Mouse (Mus musculus) forebrain, embryonic 16.5 days (tissue): ENCODE data around the gene Sass6. TPM values are rescaled to one million over a fixed set of nuclear protein-coding genes. Genes with fewer than 3 reads are reported as not detected.

Experiments used
- ATAC-seq: fragments of 200-750 bp; cut with Nextera tagmentation; 2 replicates; pipeline ENCODE4 v1.8.0; 2017; ENCODE audit warnings: mild to moderate bottlenecking, moderate library complexity
- H3K27ac ChIP-seq: fragments of 300-500 bp; sonication (generic); 2 replicates; pipeline ENCODE4 v1.5.1; 2014; ENCODE audit warnings: low read length, control low read depth
- H3K27me3 ChIP-seq: fragments of 300-500 bp; sonication (generic); replicated peaks from 2 replicates; pipeline ENCODE4 v1.6.1; 2014; ENCODE audit warnings: low read length; ENCODE audit not compliant: control insufficient read depth, insufficient read depth
- H3K36me3 ChIP-seq: fragments of 300-500 bp; sonication (generic); 2 replicates; pipeline ENCODE4 v1.6.1; 2014; ENCODE audit not compliant: control insufficient read depth, insufficient read depth
- H3K4me1 ChIP-seq: fragments of 300-500 bp; sonication (generic); replicated peaks from 2 replicates; pipeline ENCODE4 v1.6.1; 2014; ENCODE audit warnings: low read length; ENCODE audit not compliant: control insufficient read depth, insufficient read depth
- H3K4me2 ChIP-seq: fragments of 300-500 bp; sonication (generic); 2 replicates; pipeline ENCODE4 v1.6.1; 2014; ENCODE audit warnings: mild to moderate bottlenecking, low read length, control low read depth
- H3K4me3 ChIP-seq: fragments of 300-500 bp; sonication (generic); replicated peaks from 2 replicates; pipeline ENCODE4 v1.5.1; 2014; ENCODE audit warnings: mild to moderate bottlenecking, low read length, control low read depth
- H3K9ac ChIP-seq: fragments of 300-500 bp; sonication (generic); replicated peaks from 2 replicates; pipeline ENCODE4 v1.6.1; 2014; ENCODE audit warnings: low read depth, low read length, control low read depth
- H3K9me3 ChIP-seq: fragments of 300-500 bp; sonication (generic); 2 replicates; pipeline ENCODE4 v1.6.1; 2016; ENCODE audit warnings: low read length; ENCODE audit not compliant: control insufficient read depth
- WGBS: fragments of 180-500 bp; shearing (Covaris S2); extraction: QIAGEN DNeasy Blood & Tissue Kit; methylation state at CpG from one replicate; pipeline ENCODE4 v1.1.7; 2014; 5-methylcytosine and 5-hydroxymethylcytosine counted together
- polyA plus RNA-seq: library from polyadenylated mRNA; unstranded; fragments of >200 nt; fragmentation: Nextera tagmentation; extraction: Ambion mirVana; gene quantifications from 2 replicates; pipeline ENCODE4 v1.2.1, GENCODE M21; 2015

Sass6 gene
- polyA plus RNA-seq, 1 experiment from 2014 or later, result 19.3 TPM

GRCm38 (mm10) chr3:116620636-116621370 is 26.0 kb downstream of the Sass6 start:
- WGBS, result 93% methylated on average over 7 of the region's 7 CpGs
- no peak for ATAC-seq
- H3K4me2 ChIP-seq, result no peak overlapping the region
- no peak overlapping the region for H3K9ac ChIP-seq
- no peaks in the 10 kb centered on the region for H3K9me3 ChIP-seq
- H3K27ac ChIP-seq, result no peak overlapping the region
- 0 out of 2 replicates have a peak, but pooled peaks cover 3% of the 10 kb centered on the region for H3K36me3 ChIP-seq
- H3K27me3 ChIP-seq, result no peaks in the 10 kb centered on the region
- H3K4me3 ChIP-seq, result no peak overlapping the region
- no peaks in the 10 kb centered on the region for H3K4me1 ChIP-seq

- Histone ChIP-seq H3K9me3 (no peaks in the 10 kb centered on the region), H3K36me3 (0 out of 2 replicates have a peak, but pooled peaks cover 3% of the 10 kb centered on the region), H3K4me3 (no peak overlapping the region), H3K27me3 (no peaks in the 10 kb centered on the region), H3K4me1 (no peaks in the 10 kb centered on the region), H3K27ac (no peak overlapping the region), H3K4me2 (no peak overlapping the region), H3K9ac (no peak overlapping the region)
- 93% methylated on average over 7 of the region's 7 CpGs for WGBS
- no peak for ATAC-seq
Measured at GRCm38 (mm10) chr3:116622641-116623040, 27.9 kb downstream of the Sass6 start.

- H3K36me3 ChIP-seq, result peaks cover 17% of the 10 kb centered on the region; the same call in 1 of the 2 replicates
- 0 out of 2 replicates have a peak overlapping the region, but pooled peaks have one; percentile 38 for H3K27ac ChIP-seq
- ATAC-seq, result peak; percentile 63; the same call in 1 of the 2 replicates
- 47% methylated on average over 1 of the region's 1 CpGs for WGBS
- no peaks in the 10 kb centered on the region for H3K27me3 ChIP-seq
- no peak overlapping the region for H3K9ac ChIP-seq
- no peaks in the 10 kb centered on the region for H3K4me1 ChIP-seq
- no peak overlapping the region for H3K4me3 ChIP-seq
- H3K4me2 ChIP-seq, result no peak overlapping the region
- H3K9me3 ChIP-seq, result no peaks in the 10 kb centered on the region
Measured at GRCm38 (mm10) chr3:116631459-116631858, 36.7 kb downstream of the Sass6 start.

GRCm38 (mm10) chr3:116632971-116633370 is 38.2 kb downstream of the Sass6 start:
- 90% methylated on average over 3 of the region's 3 CpGs for WGBS
- H3K27ac ChIP-seq, result no peak overlapping the region
- no peak for ATAC-seq
- H3K9ac ChIP-seq, result no peak overlapping the region
- H3K4me2 ChIP-seq, result no peak overlapping the region
- H3K4me1 ChIP-seq, result no peaks in the 10 kb centered on the region
- no peak overlapping the region for H3K4me3 ChIP-seq
- no peaks in the 10 kb centered on the region for H3K9me3 ChIP-seq
- peaks cover 17% of the 10 kb centered on the region; the same call in 1 of the 2 replicates for H3K36me3 ChIP-seq
- H3K27me3 ChIP-seq, result no peaks in the 10 kb centered on the region

GRCm38 (mm10) chr3:116634091-116634490 is 39.3 kb downstream of the Sass6 start:
- H3K36me3 ChIP-seq, result peaks cover 18% of the 10 kb centered on the region

GRCm38 (mm10) chr3:116634853-116635252 is 40.1 kb downstream of the Sass6 start:
- 94% methylated on average over 8 of the region's 8 CpGs for WGBS
- no peak overlapping the region for H3K4me2 ChIP-seq
- no peaks in the 10 kb centered on the region for H3K27me3 ChIP-seq
- no peaks in the 10 kb centered on the region for H3K9me3 ChIP-seq
- no peak for ATAC-seq
- peaks cover 18% of the 10 kb centered on the region for H3K36me3 ChIP-seq
- H3K9ac ChIP-seq, result no peak overlapping the region
- H3K27ac ChIP-seq, result no peak overlapping the region
- H3K4me3 ChIP-seq, result no peak overlapping the region
- no peaks in the 10 kb centered on the region for H3K4me1 ChIP-seq

More at GRCm38 (mm10) chr3:116634091-116634490, 39.3 kb downstream of the Sass6 start:
- no peaks in the 10 kb centered on the region for H3K9me3 ChIP-seq
- WGBS, result 85% methylated on average over 3 of the region's 3 CpGs
- H3K27ac ChIP-seq, result no peak overlapping the region
- no peak overlapping the region for H3K9ac ChIP-seq
- H3K27me3 ChIP-seq, result no peaks in the 10 kb centered on the region
- no peak overlapping the region for H3K4me2 ChIP-seq
- H3K4me1 ChIP-seq, result no peaks in the 10 kb centered on the region
- no peak overlapping the region for H3K4me3 ChIP-seq
- ATAC-seq, result no peak

GRCm38 (mm10) chr3:116635799-116636198 is 41.0 kb downstream of the Sass6 start:
- H3K27me3 ChIP-seq, result no peaks in the 10 kb centered on the region
- H3K4me2 ChIP-seq, result no peak overlapping the region
- no peak overlapping the region for H3K27ac ChIP-seq
- no peak overlapping the region for H3K9ac ChIP-seq
- 66% methylated on average over 5 of the region's 5 CpGs for WGBS
- H3K4me3 ChIP-seq, result no peak overlapping the region
- H3K4me1 ChIP-seq, result no peaks in the 10 kb centered on the region
- H3K9me3 ChIP-seq, result no peaks in the 10 kb centered on the region
- ATAC-seq, result no peak
- H3K36me3 ChIP-seq, result peaks cover 25% of the 10 kb centered on the region

GRCm38 (mm10) chr3:116637693-116638476 is 43.1 kb downstream of the Sass6 start:
- WGBS, result 93% methylated on average over 9 of the region's 9 CpGs
- Histone ChIP-seq H3K36me3 (peaks cover 32% of the 10 kb centered on the region), H3K9ac (no peak overlapping the region), H3K4me1 (no peaks in the 10 kb centered on the region), H3K27me3 (no peaks in the 10 kb centered on the region), H3K27ac (no peak overlapping the region), H3K4me2 (no peak overlapping the region), H3K9me3 (no peaks in the 10 kb centered on the region), H3K4me3 (no peak overlapping the region)
- ATAC-seq, result no peak

- 93% methylated on average over 7 of the region's 7 CpGs for WGBS
- H3K36me3 ChIP-seq, result peaks cover 32% of the 10 kb centered on the region
- no peaks in the 10 kb centered on the region for H3K4me1 ChIP-seq
Measured at GRCm38 (mm10) chr3:116638572-116638971, 43.8 kb downstream of the Sass6 start.

More at GRCm38 (mm10) chr3:116638572-116638971, 43.8 kb downstream of the Sass6 start:
- Histone ChIP-seq H3K9me3 (no peaks in the 10 kb centered on the region), H3K27me3 (no peaks in the 10 kb centered on the region), H3K9ac (no peak overlapping the region), H3K4me3 (no peak overlapping the region), H3K27ac (no peak overlapping the region), H3K4me2 (no peak overlapping the region)
- no peak for ATAC-seq
